Mouse (Mus musculus): ENCODE results near the gene Gm10024. TPM values are rescaled to one million over a fixed set of nuclear protein-coding genes. Genes with fewer than 3 reads are reported as not detected.

The Gm10024 gene
- not detected in 2 replicates for polyA plus RNA-seq (2012; rRNA removed)

GRCm38 (mm10) chr10:77711157-77711556 is at the start of gene Gm10024:
Gene Gm10024, plus strand, starts transcription at chr10:77711457.

GRCm38 (mm10) chr10:77685895-77686664 is 25.2 kb upstream of the Gm10024 start, which contains the start of gene Tspear:
Gene Tspear, plus strand, starts transcription at chr10:77686569.

GRCm38 (mm10) chr10:77690356-77690807 is 20.9 kb upstream of the Gm10024 start, which contains the start of gene Gm19402:
Gene Gm19402, minus strand, starts transcription at chr10:77690757.

GRCm38 (mm10) chr10:77697133-77697532 is 14.1 kb upstream of the Gm10024 start, which contains the start of gene Gm9508:
Gene Gm9508, minus strand, starts transcription at chr10:77697233.

GRCm38 (mm10) chr10:77706326-77706725 is 4.9 kb upstream of the Gm10024 start, which contains the start of gene Gm10272:
Gene Gm10272, plus strand, starts transcription at chr10:77706626.

GRCm38 (mm10) chr10:77715507-77715906 is 4.2 kb downstream of the Gm10024 start, which contains the start of gene Gm10142:
Gene Gm10142, plus strand, starts transcription at chr10:77715807.

GRCm38 (mm10) chr10:77720299-77720698 is 9.0 kb downstream of the Gm10024 start, which contains the start of gene Krtap12-1:
Gene Krtap12-1, plus strand, starts transcription at chr10:77720599.

GRCm38 (mm10) chr10:77726186-77726585 is 14.9 kb downstream of the Gm10024 start, which contains the start of gene Gm10100:
Gene Gm10100, plus strand, starts transcription at chr10:77726486.

GRCm38 (mm10) chr10:77741924-77742688 is 30.8 kb downstream of the Gm10024 start, which contains the start of gene Gm18596:
Gene Gm18596, minus strand, starts transcription at chr10:77742638.

GRCm38 (mm10) chr10:77751254-77751653 is 40.0 kb downstream of the Gm10024 start, which contains the start of gene Gm9736:
Gene Gm9736, minus strand, starts transcription at chr10:77751354.

GRCm38 (mm10) chr10:77759582-77759981 is 48.3 kb downstream of the Gm10024 start, which contains the start of gene Gm3233:
Gene Gm3233, minus strand, starts transcription at chr10:77759682.

Other genes with a start within 250 kb of the Gm10024 start
- gene Fam207a, start 195.7 kb upstream of the Gm10024 start, polyA plus RNA-seq (2012; rRNA removed), result 36.0 and 38.3 TPM in 2 replicates
- gene Itgb2, start 181.2 kb upstream of the Gm10024 start, polyA plus RNA-seq (2012; rRNA removed), result 0.95 and 0.98 TPM in 2 replicates
- gene Pttg1ip, start 129.7 kb upstream of the Gm10024 start, polyA plus RNA-seq (2012; rRNA removed), result 75.2 and 76.7 TPM in 2 replicates
- 432 and 449 TPM in 2 replicates for gene Sumo3, start 105.4 kb upstream of the Gm10024 start, polyA plus RNA-seq (2012; rRNA removed)
- gene Gm49325, start 105.3 kb upstream of the Gm10024 start, polyA plus RNA-seq (2012; rRNA removed), result 42.7 TPM in 1 of 2 replicates, not detected in the other
- gene Ube2g2, start 89.2 kb upstream of the Gm10024 start, polyA plus RNA-seq (2012; rRNA removed), result 46.0 and 46.8 TPM in 2 replicates
- 0.92 and 1.3 TPM in 2 replicates for gene Tspear, start 24.9 kb upstream of the Gm10024 start, polyA plus RNA-seq (2012; rRNA removed)
- not detected in 2 replicates for gene Gm19402, start 20.7 kb upstream of the Gm10024 start, polyA plus RNA-seq (2012; rRNA removed)
- gene Gm9508, start 14.2 kb upstream of the Gm10024 start, polyA plus RNA-seq (2012; rRNA removed), result not detected in 2 replicates
- gene Gm10272, start 4.8 kb upstream of the Gm10024 start, polyA plus RNA-seq (2012; rRNA removed), result not detected in 2 replicates
- not detected in 2 replicates for gene Gm10142, start 4.3 kb downstream of the Gm10024 start, polyA plus RNA-seq (2012; rRNA removed)
- gene Krtap12-1, start 9.1 kb downstream of the Gm10024 start, polyA plus RNA-seq (2012; rRNA removed), result not detected in 2 replicates
- not detected in 2 replicates for gene Gm10100, start 15.0 kb downstream of the Gm10024 start, polyA plus RNA-seq (2012; rRNA removed)
- gene Gm18596, start 31.2 kb downstream of the Gm10024 start, polyA plus RNA-seq (2012; rRNA removed), result not detected in 2 replicates
- not detected in 2 replicates for gene Gm9736, start 39.9 kb downstream of the Gm10024 start, polyA plus RNA-seq (2012; rRNA removed)
- gene Gm3233, start 48.2 kb downstream of the Gm10024 start, polyA plus RNA-seq (2012; rRNA removed), result not detected in 2 replicates
- not detected in 2 replicates for gene Gm3238, start 59.9 kb downstream of the Gm10024 start, polyA plus RNA-seq (2012; rRNA removed)
- not detected in 2 replicates for gene Gm7138, start 65.5 kb downstream of the Gm10024 start, polyA plus RNA-seq (2012; rRNA removed)
- not detected in 2 replicates for gene Gm3250, start 71.1 kb downstream of the Gm10024 start, polyA plus RNA-seq (2012; rRNA removed)
- not detected in 2 replicates for gene Gm7137, start 76.7 kb downstream of the Gm10024 start, polyA plus RNA-seq (2012; rRNA removed)
- gene Gm9639, start 83.6 kb downstream of the Gm10024 start, polyA plus RNA-seq (2012; rRNA removed), result not detected in 2 replicates
- gene Gm19668, start 87.7 kb downstream of the Gm10024 start, polyA plus RNA-seq (2012; rRNA removed), result not detected in 2 replicates
- 0.09 TPM in 1 of 2 replicates, not detected in the other for gene Gm9507, start 100.4 kb downstream of the Gm10024 start, polyA plus RNA-seq (2012; rRNA removed)
- gene Gm2696, start 103.2 kb downstream of the Gm10024 start, polyA plus RNA-seq (2012; rRNA removed), result not detected in 2 replicates
- not detected in 2 replicates for gene Krtap10-4, start 115.6 kb downstream of the Gm10024 start, polyA plus RNA-seq (2012; rRNA removed)
- not detected in 2 replicates for gene Krtap10-10, start 124.5 kb downstream of the Gm10024 start, polyA plus RNA-seq (2012; rRNA removed)
- gene Gm36176, start 135.3 kb downstream of the Gm10024 start, polyA plus RNA-seq (2012; rRNA removed), result not detected in 2 replicates
- gene Gm10318, start 141.4 kb downstream of the Gm10024 start, polyA plus RNA-seq (2012; rRNA removed), result not detected in 2 replicates
- gene Gm3285, start 150.5 kb downstream of the Gm10024 start, polyA plus RNA-seq (2012; rRNA removed), result not detected in 2 replicates
- 19.3 and 20.3 TPM in 2 replicates for gene Lrrc3, start 191.1 kb downstream of the Gm10024 start, polyA plus RNA-seq (2012; rRNA removed)

All from central nervous system, embryonic 18 days (tissue).